Mouse (Mus musculus) hindbrain, embryonic 12.5 days (tissue): ENCODE results near the gene Gclm. TPM values are rescaled to one million over a fixed set of nuclear protein-coding genes. Genes with fewer than 3 reads are reported as not detected.
A peak's percentile ranks its signal among the peaks of the same experiment; 100 is the strongest.
"Not testable (repeated sequence)": the region's sequence is repeated elsewhere in the genome, so short reads cannot be mapped to it uniquely, and the experiment has no call there.

Experiments used
- ATAC-seq: fragments of 200-750 bp; cut with Nextera tagmentation; 2 replicates; pipeline ENCODE4 v1.8.0; 2017; ENCODE audit warnings: moderate TSS enrichment; ENCODE audit not compliant: low FRiP score
- H3K27ac ChIP-seq: fragments of 300-500 bp; sonication (generic); 2 replicates; pipeline ENCODE4 v1.5.1; 2016; ENCODE audit warnings: mild to moderate bottlenecking
- H3K27me3 ChIP-seq: fragments of 300-500 bp; sonication (generic); 2 replicates; pipeline ENCODE4 v1.6.1; 2016; ENCODE audit warnings: mild to moderate bottlenecking
- H3K36me3 ChIP-seq: fragments of 300-500 bp; sonication (generic); 2 replicates; pipeline ENCODE4 v1.6.1; 2016; ENCODE audit warnings: mild to moderate bottlenecking
- H3K4me1 ChIP-seq: fragments of 300-500 bp; sonication (generic); 2 replicates; pipeline ENCODE4 v1.6.1; 2016
- H3K4me2 ChIP-seq: fragments of 300-500 bp; sonication (generic); replicated peaks from 2 replicates; pipeline ENCODE4 v1.6.1; 2016; ENCODE audit warnings: mild to moderate bottlenecking
- H3K4me3 ChIP-seq: fragments of 300-500 bp; sonication (generic); 2 replicates; pipeline ENCODE4 v1.5.1; 2016; ENCODE audit warnings: mild to moderate bottlenecking
- H3K9ac ChIP-seq: fragments of 300-500 bp; sonication (generic); 2 replicates; pipeline ENCODE4 v1.6.1; 2016; ENCODE audit warnings: mild to moderate bottlenecking, moderate library complexity
- H3K9me3 ChIP-seq: fragments of 300-500 bp; sonication (generic); replicated peaks from 2 replicates; pipeline ENCODE4 v1.6.1; 2016; ENCODE audit warnings: mild to moderate bottlenecking
- WGBS: fragments of 180-500 bp; shearing (Covaris S2); methylation state at CpG from one replicate; pipeline ENCODE4 v1.1.7; 2016; 5-methylcytosine and 5-hydroxymethylcytosine counted together
- polyA plus RNA-seq: library from polyadenylated mRNA; unstranded; fragments of >200 nt; fragmentation: Nextera tagmentation; extraction: Ambion mirVana; gene quantifications from 2 replicates; pipeline ENCODE4 v1.2.1, GENCODE M21; 2016

The Gclm gene
- polyA plus RNA-seq, 1 experiment from 2014 or later, result 72.9 TPM

DNA sequence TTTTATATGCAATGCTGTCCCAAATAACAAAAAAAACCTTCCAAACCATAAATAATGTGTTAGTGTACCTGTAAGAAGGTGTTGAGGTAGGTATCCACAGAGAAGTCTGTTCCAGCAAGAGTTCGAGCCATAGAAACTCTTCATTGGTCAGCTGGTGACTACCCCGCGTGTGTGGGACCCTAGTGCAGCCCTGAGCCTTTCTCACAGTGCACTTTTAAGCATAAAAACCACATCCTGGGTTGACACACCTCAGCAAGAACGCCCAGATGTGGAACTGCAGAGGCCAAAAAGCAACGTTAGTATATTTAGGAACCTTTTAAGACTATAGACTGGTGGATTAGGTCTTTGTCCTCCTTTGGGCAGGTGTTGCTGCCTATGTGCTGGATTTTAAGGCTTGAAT is 41.8 kb downstream of the Gclm start:
- Histone ChIP-seq H3K4me3 (no peak overlapping the region), H3K9me3 (no peaks in the 10 kb centered on the region), H3K4me2 (no peak overlapping the region), H3K27ac (no peak overlapping the region), H3K4me1 (peaks cover 17% of the 10 kb centered on the region), H3K9ac (no peak overlapping the region), H3K36me3 (peaks cover 32% of the 10 kb centered on the region), H3K27me3 (no peaks in the 10 kb centered on the region)
- 84% methylated on average over 5 of the region's 5 CpGs for WGBS
- ATAC-seq, result no peak

DNA sequence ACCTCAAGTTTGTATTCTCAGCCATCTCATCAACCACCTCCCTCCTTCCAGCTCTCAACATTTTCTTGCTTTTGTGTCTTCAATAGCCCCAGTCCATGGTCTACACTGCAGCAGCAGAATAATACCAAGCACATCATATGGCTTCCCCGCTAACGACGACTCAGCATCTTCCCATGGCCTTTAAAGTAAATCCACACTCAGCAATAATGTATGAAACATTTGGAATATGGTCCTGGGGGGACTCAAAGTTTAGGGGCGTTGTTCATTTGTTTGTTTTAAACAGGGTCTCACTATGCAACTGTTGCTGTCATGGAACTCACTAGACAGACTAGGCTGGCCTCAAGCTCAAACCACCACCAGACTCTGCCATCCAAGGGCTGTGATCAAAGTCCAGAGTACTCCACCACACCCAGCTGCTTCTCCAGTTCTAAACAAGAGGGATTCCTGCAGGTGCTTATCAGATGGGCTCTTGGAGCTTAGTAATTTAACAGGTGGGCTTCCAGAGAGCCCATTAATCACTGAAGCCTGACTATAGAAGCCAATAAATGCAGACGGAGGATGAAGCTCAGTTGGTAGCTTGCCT is 43.3 kb downstream of the Gclm start:
- H3K4me1 ChIP-seq, result peaks cover 20% of the 10 kb centered on the region
- ATAC-seq, result no peak
- H3K27me3 ChIP-seq, result no peaks in the 10 kb centered on the region

DNA sequence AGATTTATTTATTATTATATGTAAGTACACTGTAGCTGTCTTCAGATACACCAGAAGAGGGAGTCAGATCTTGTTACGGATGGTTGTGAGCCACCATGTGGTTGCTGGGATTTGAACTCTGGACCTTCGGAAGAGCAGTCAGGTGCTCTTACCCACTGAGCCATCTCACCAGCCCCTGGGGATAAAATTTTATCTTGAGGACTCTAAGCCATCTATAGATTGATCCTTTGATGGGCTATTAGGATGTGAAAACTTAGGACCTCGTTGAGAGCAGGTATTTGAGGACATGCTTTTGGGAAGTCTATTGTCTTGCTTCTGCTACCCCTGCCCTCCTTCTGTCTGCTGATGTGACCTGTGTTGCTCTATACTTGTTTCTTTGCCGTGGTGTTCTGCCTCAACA is 44.0 kb downstream of the Gclm start:
- 73% methylated on average over 4 of the region's 4 CpGs for WGBS
- Histone ChIP-seq H3K4me1 (peaks cover 24% of the 10 kb centered on the region), H3K36me3 (peaks cover 12% of the 10 kb centered on the region)
- not testable (repeated sequence) for H3K27me3 ChIP-seq, H3K9ac ChIP-seq, H3K27ac ChIP-seq, H3K4me2 ChIP-seq, H3K4me3 ChIP-seq, H3K9me3 ChIP-seq, ATAC-seq

More for the DNA sequence above, 43.3 kb downstream of the Gclm start:
- H3K4me3 ChIP-seq, result no peak overlapping the region
- H3K9ac ChIP-seq, result no peak overlapping the region
- no peak overlapping the region for H3K27ac ChIP-seq
- peaks cover 17% of the 10 kb centered on the region for H3K36me3 ChIP-seq
- 87% methylated on average over 5 of the region's 5 CpGs for WGBS
- no peak overlapping the region for H3K4me2 ChIP-seq
- H3K9me3 ChIP-seq, result no peaks in the 10 kb centered on the region

DNA sequence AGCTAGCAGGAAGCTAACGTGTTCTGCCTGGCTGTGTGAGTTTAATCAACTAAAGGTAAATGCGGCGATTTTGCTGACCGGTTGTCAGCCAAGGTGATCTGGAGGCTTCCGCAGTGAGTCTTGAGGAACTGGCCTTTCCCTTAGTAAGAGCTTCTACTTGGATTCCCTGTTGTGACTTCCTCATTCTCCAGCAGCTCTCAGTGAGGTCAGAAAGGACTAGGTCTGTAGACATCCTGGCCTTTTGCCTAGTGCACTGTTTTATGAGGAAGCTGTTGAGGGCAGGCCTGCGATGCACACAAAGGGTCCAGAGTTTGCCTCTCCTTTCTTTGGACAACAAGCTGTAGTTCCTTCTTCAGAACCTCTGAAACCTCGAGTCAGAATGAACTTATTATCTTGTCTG is 45.3 kb downstream of the Gclm start:
- no peak overlapping the region for H3K4me3 ChIP-seq
- H3K9ac ChIP-seq, result no peak overlapping the region
- H3K4me2 ChIP-seq, result no peak overlapping the region
- no peaks in the 10 kb centered on the region for H3K9me3 ChIP-seq
- no peak overlapping the region for H3K27ac ChIP-seq
- H3K4me1 ChIP-seq, result peaks cover 36% of the 10 kb centered on the region
- WGBS, result 77% methylated on average over 7 of the region's 7 CpGs
- no peak for ATAC-seq
- H3K36me3 ChIP-seq, result peaks cover 2% of the 10 kb centered on the region
- H3K27me3 ChIP-seq, result no peaks in the 10 kb centered on the region

DNA sequence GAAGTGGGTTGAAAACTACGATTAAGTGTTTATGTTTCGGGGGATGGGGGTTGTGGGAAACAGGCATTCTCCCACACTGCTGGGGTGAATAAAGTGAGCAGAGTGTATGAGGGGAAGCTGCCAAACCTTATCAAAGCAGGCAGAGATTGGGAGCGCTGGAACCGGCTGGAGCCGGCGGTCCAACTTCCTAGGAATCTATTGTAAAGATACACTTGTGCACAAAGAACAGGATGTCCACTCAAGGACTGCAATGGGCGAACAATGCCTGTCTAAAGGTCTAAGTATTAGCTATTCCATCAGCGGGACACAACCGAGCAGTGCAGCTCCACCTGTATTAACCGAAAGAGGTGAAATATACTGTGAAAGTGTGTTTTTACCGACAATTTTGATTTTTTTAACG is 46.5 kb downstream of the Gclm start:
- Histone ChIP-seq H3K9ac (0 out of 2 replicates have a peak overlapping the region, but pooled peaks have one; percentile 18), H3K4me2 (peak overlapping the region; percentile 61)
- WGBS, result 50% methylated on average over 12 of the region's 12 CpGs

DNA sequence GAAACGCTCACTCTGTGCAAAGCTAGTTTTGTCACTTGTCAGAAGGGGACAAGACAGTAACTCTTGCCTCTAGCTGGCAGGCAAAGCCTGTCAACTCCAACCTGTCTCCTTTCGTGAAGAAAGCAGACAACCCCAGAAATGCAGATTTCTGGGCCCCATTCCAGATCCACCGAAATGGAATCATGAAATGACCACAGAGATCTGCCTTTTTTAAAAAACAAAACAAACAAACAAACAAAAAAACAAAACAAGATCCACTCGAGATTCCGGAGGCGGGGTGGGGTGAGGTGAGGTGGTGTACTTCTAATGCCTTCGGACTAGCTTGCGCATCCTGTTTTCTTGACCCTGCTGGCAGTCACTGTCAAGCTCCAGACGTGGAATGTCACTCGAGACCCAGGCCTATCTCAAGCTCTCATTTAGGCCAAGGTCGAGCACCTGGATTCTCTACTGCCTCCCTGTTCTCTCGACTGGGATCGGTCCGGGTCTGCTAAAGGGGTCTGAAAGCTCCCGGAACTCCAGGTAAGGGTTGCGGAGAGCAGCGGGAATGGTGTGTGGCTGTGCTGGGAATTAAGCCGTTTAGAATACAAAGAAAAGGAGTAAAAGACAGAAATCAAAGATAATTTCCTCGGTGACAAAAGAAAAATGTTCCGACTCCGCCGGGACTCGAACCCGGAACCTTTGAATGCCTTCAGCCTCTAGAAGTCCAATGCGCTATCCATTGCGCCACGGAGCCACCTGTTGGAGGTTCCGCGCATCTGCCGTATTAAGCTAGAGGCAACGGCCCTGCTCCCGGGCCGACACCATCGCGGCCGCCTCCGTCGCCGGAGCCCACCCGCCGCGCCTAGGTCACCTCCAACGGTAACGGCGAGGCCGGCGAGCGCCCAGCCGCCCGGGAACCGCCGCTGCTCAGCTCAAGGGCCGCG is 47.2 kb downstream of the Gclm start:
- H3K9ac ChIP-seq, result peak overlapping the region; percentile 89
- no peaks in the 10 kb centered on the region for H3K27me3 ChIP-seq
- H3K27ac ChIP-seq, result peak overlapping the region; percentile 100
- ATAC-seq, result peak; percentile 59
- peak overlapping the region; percentile 61 for H3K4me2 ChIP-seq
- no peaks in the 10 kb centered on the region for H3K36me3 ChIP-seq
- no peaks in the 10 kb centered on the region for H3K9me3 ChIP-seq
- H3K4me3 ChIP-seq, result peak overlapping the region; percentile 84
- H3K4me1 ChIP-seq, result peaks cover 36% of the 10 kb centered on the region
- WGBS, result 7% methylated on average over 54 of the region's 54 CpGs

More for the DNA sequence above, 46.5 kb downstream of the Gclm start:
- no peaks in the 10 kb centered on the region for H3K9me3 ChIP-seq
- no peak overlapping the region for H3K27ac ChIP-seq
- peak overlapping the region; percentile 84 for H3K4me3 ChIP-seq
- H3K27me3 ChIP-seq, result no peaks in the 10 kb centered on the region
- H3K36me3 ChIP-seq, result no peaks in the 10 kb centered on the region
- no peak for ATAC-seq
- H3K4me1 ChIP-seq, result peaks cover 36% of the 10 kb centered on the region

DNA sequence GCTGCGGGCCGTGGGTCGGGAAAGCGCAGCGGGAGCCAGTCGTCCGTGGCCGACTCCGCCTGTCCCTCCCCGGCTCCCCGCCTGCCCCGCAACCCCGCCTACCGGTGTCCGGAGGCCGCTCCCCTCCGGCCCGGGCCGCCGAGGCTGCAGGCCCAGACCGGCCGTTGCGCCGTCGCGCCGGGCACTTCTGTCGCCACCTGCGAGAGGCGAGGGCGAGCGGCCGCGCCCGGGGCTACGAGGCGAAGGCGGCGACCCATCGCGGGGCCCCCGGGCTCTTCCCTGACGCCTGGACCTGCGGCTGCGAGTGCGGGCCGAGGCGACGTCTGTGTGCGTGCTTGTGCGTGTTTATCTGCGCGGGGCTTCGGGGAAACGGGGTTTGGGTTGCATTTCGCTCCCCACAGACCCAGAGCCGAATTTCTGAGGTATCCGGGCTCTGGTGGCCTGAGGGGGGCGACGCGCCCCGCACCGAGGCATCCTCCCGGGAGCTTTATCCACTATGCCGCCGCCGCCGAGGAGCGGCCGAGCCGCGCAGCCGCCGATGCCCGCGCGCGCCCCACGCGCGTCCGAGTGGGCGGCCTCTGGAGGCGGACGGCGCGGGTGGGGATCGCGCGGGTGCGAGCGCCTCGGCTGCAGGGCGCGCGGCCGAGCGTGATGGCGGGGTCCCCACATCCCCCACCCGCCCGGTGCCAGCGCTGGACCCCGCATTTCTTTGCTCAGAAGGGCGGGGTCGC is 48.0 kb downstream of the Gclm start:
- peak overlapping the region; percentile 84 for H3K4me3 ChIP-seq
- H3K4me1 ChIP-seq, result peaks cover 36% of the 10 kb centered on the region
- WGBS, result under 1% methylated on average over 102 of the region's 105 CpGs
- peak overlapping the region; percentile 61 for H3K4me2 ChIP-seq
- H3K27ac ChIP-seq, result peak overlapping the region; percentile 100
- H3K27me3 ChIP-seq, result no peaks in the 10 kb centered on the region
- peak; percentile 72 for ATAC-seq
- no peaks in the 10 kb centered on the region for H3K9me3 ChIP-seq
- no peaks in the 10 kb centered on the region for H3K36me3 ChIP-seq
- H3K9ac ChIP-seq, result peak overlapping the region; percentile 89

DNA sequence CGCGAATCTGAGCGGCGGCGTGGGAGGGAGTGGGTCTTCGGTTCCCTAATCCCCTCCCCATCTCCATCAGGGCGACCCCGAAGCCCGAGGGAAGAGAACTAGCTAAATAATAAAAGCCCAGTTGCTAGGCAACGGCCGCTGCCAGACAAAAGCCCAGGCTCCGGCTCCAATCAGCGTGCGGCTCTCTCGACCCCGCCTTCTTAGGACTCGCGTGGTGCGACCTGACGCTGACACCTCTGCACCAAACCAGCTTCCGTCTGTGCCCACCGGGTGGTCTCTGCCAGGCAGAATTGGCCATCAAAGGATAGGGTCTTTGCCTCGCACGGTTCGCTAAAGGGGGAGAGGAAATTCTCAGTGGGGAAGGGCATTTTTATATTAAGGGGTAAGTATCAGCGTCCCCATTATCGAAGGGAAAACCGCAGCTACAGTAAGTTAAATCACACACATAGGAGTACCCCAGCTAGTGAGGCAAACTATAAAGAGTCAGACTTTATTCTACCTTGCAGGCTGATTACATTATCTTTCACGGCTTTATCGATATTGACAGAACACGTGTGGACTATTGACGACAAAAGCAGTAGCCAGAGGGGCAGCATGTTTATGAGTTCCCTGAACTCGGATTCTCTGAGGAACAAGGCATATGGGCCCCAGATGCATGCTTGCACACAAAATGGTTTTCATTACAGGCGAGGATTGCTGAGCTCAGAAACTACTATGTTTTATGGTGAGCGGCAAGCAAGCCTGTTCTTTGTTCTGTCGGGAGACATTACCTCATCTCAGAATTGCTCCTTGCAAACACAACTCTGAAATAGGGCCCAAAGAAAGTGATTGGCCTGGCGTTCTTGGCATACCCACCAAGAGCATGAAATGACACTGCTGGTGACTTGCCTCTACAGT is 48.8 kb downstream of the Gclm start, which contains the start of gene Bcar3:
Gene Bcar3, plus strand, starts transcription at position 183 of the 897 bp plus-strand sequence.
- Histone ChIP-seq H3K27me3 (no peaks in the 10 kb centered on the region), H3K4me3 (peak within 1 kb of the TSS; percentile 84), H3K9me3 (no peaks in the 10 kb centered on the region), H3K4me1 (peaks cover 39% of the 10 kb centered on the region), H3K27ac (peak within 1 kb of the TSS; percentile 100), H3K9ac (peak within 1 kb of the TSS; percentile 89), H3K4me2 (peak within 1 kb of the TSS; percentile 61), H3K36me3 (no peaks in the 10 kb centered on the region)
- peak; percentile 89 for ATAC-seq
- 4% methylated on average over 37 of the region's 37 CpGs for WGBS

DNA sequence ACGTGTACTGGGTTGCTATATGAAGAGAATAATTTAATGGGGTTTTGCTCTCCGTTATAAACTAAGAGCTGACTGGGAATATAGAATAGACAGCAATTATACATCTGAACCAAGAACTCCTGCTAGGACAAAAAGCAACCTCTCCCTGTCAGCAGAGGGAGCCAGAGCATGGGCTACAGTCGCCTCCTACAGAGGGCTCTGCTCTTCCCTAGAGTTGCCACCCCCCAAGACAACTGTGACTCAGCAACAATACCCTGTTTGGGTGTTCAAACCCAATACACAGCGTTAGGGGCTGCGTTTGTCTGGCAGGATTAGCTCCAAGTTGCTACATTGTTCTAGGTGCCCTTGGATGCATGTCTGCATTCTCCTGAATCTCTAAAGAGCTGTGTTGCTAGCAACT is 50.2 kb downstream of the Gclm start:
- ATAC-seq, result no peak
- Histone ChIP-seq H3K4me2 (no peak overlapping the region), H3K27me3 (no peaks in the 10 kb centered on the region), H3K36me3 (no peaks in the 10 kb centered on the region), H3K27ac (peak overlapping the region; percentile 100), H3K4me3 (no peak overlapping the region), H3K9me3 (no peaks in the 10 kb centered on the region), H3K4me1 (peaks cover 36% of the 10 kb centered on the region), H3K9ac (no peak overlapping the region)
- 9% methylated on average over 5 of the region's 5 CpGs for WGBS

DNA sequence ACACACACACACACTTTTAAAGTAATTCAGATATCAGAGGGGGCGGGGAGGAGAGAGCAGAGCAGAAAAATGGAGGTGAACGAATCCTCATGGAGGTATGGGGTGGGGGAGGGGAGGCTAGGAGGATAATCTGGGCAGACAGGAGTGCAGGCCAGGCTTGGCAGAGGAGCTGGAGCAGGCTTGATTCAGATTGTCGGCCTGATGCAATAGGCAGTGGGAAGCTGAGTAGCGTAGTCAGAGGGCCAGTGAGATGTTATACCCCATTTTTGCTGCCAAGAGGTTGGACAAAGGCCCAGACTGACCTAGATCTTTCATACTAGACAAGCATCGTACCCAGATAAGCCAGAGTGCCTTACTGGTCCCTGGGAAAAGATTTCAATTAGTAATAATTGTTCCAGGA is 51.6 kb downstream of the Gclm start:
- Histone ChIP-seq H3K27ac (no peak overlapping the region), H3K4me1 (peaks cover 34% of the 10 kb centered on the region), H3K4me2 (no peak overlapping the region), H3K9ac (no peak overlapping the region), H3K36me3 (no peaks in the 10 kb centered on the region), H3K9me3 (no peaks in the 10 kb centered on the region), H3K4me3 (no peak overlapping the region), H3K27me3 (no peaks in the 10 kb centered on the region)
- 62% methylated on average over 5 of the region's 5 CpGs for WGBS
- ATAC-seq, result no peak
